Mouse (Mus musculus): ENCODE data around the gene Lnx1.

GRCm38 (mm10) chr5:74693836-74694235 lies 8.9 kb downstream of the Lnx1 start:
- TF ChIP-seq CTCF (IDR thresholded peaks at IDR 0.05; ENCODE audit: extremely low read depth, insufficient read depth, insufficient read length, insufficient replicate concordance), result no peak
- TF ChIP-seq POLR2A (IDR thresholded peaks at IDR 0.05; ENCODE audit: low read depth, low read length), result no peak
